Mouse (Mus musculus) megakaryocyte, embryonic 14.5 days (primary cell): ENCODE results near the gene Adgrg3.

ENCODE experiments used
- FLI1 ChIP-seq: IDR thresholded peaks from 2 replicates; pipeline ENCODE4 v1.6.1; 2012; ENCODE audit warnings: low read length, inconsistent platforms, mixed read lengths
- GATA1 ChIP-seq: IDR thresholded peaks from 3 replicates; pipeline ENCODE4 v1.6.1; 2012; ENCODE audit warnings: mixed read lengths, low read length, inconsistent platforms, borderline replicate concordance

DNA sequence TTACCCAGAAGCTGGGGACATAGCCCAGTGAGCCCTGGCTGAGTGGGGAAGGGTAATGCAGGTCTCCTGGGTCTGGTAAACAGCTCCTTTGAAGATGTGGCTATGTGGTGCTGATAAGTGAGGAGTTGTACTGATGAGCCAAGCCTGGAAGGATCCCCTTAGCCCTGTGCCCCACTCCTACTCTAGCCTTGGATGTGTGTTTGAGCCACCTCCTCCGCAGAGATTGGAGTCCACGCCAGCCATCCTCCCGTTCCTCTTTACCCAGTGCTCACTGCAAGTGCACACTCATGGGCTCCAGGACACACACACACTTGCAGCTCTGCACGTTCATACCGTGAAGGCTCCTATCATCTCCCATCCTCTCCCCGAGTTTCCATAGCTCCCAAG, 19.6 kb upstream of the Adgrg3 start:
- TF ChIP-seq GATA1 (no peak), FLI1 (no peak)
